Mouse (Mus musculus): Measurements from ENCODE around the gene Nav2.

- TF ChIP-seq POLR2A (IDR thresholded peaks at IDR 0.05; ENCODE audit: control insufficient read depth, extremely low read depth, insufficient read depth, low read length, poor library complexity) (no peak), CTCF (IDR thresholded peaks at IDR 0.05; ENCODE audit: borderline replicate concordance, control insufficient read depth, extremely low read depth, insufficient read depth, low read length, poor library complexity) (no peak)
These were observed 500.7 kb downstream of the Nav2 start for GRCm38 (mm10) chr7:49409265-49409664.
